Mouse (Mus musculus): ENCODE measurements around the gene Peg12. TPM values are rescaled to one million over a fixed set of nuclear protein-coding genes. Genes with fewer than 3 reads are reported as not detected.

The Peg12 gene
- polyA plus RNA-seq (2015; fragmentation: Nextera tagmentation; extraction: Ambion mirVana), result 29.3 and 31.5 TPM in 2 replicates

DNA sequence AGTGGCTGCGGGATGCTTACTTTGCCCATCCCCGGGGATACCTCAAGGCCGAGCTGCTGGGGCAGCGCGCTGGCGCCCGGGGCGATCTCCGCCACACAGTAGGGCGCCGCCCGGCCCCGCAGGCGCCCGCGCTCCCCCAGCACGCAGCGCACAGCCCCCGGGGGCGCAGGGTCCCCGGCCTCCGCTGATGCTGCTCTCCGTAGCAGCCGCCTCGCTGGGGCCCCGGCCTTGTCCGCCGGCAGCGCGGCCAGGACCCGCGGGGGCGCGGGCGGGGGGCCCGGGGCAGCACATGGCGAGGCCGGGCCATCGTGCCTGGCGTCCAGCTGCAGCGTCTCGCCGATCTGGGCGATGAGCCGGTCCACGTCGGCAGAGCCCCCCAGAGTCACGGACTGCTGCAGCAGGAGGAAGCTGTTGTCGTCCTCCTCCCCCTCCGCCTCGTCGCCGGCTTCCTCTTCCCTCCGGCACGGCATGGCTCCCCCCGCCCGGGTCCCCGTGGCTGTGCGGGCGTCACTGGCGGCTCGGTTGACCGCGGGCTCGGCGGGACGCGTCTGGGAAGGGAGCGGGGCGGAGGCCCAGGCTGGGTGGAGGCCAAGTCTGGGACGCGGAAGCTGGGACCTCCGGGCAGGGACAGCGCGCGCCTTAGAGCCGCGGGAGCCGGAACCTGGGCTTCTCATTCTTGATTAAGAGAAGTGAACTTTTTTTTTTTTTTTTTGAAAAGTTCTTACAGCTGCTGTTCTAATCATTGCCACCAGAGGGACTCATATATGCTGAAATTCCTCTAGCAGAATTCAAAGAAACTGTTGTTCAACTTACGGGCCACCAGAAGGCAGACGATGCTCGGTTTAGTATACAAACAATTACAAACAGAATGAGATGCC is at the start of gene Peg12:
Gene Peg12 (minus strand): TSS at position 633 of the 878 bp plus-strand sequence.
- no peaks in the 10 kb centered on the region for H3K4me1 ChIP-seq
- no peaks in the 10 kb centered on the region for H3K36me3 ChIP-seq
- peak within 1 kb of the TSS; percentile 61 for H3K4me2 ChIP-seq
- no peaks in the 10 kb centered on the region for H3K27me3 ChIP-seq
- H3K27ac ChIP-seq, result peak within 1 kb of the TSS; percentile 91
- H3K4me3 ChIP-seq, result peak within 1 kb of the TSS; percentile 60
- peak within 1 kb of the TSS; percentile 84 for H3K9ac ChIP-seq
- peak; percentile 72 for ATAC-seq (ENCODE audit: insufficient number of reproducible peaks, insufficient read depth, low FRiP score, low TSS enrichment, low read depth)
- peaks cover 4% of the 10 kb centered on the region; the same call in 1 of the 2 replicates for H3K9me3 ChIP-seq
- 21% methylated on average over 72 of the region's 82 CpGs for WGBS

DNA sequence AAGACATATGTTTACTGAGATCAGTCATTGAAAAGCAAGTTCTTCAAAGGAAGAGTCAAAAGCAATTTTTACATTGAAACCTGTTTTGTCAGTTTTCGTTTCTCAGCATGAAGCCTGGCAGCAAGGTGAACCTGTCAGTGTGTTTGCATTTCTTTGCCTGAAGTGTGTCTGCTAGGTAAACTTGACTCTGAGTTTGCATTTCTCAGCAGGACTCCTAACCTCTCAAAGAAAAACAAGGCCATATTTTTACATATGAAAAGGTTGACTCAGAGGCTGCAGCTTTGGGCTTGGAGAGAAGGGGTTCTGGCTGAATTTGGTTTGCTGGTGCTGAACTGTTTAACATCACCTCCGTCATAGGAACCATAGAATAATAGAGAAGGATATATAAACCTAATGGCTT is 21.8 kb upstream of the Peg12 start:
- H3K4me3 ChIP-seq, result no peak overlapping the region
- H3K36me3 ChIP-seq, result no peaks in the 10 kb centered on the region
- peaks cover 3% of the 10 kb centered on the region; the same call in 1 of the 2 replicates for H3K9me3 ChIP-seq
- no peaks in the 10 kb centered on the region for H3K27me3 ChIP-seq
- 24% methylated on average over 2 of the region's 2 CpGs for WGBS
- no peak overlapping the region for H3K27ac ChIP-seq
- no peak overlapping the region for H3K9ac ChIP-seq
- no peak overlapping the region for H3K4me2 ChIP-seq
- ATAC-seq (ENCODE audit: insufficient number of reproducible peaks, insufficient read depth, low FRiP score, low TSS enrichment, low read depth), result no peak
- H3K4me1 ChIP-seq, result no peaks in the 10 kb centered on the region

DNA sequence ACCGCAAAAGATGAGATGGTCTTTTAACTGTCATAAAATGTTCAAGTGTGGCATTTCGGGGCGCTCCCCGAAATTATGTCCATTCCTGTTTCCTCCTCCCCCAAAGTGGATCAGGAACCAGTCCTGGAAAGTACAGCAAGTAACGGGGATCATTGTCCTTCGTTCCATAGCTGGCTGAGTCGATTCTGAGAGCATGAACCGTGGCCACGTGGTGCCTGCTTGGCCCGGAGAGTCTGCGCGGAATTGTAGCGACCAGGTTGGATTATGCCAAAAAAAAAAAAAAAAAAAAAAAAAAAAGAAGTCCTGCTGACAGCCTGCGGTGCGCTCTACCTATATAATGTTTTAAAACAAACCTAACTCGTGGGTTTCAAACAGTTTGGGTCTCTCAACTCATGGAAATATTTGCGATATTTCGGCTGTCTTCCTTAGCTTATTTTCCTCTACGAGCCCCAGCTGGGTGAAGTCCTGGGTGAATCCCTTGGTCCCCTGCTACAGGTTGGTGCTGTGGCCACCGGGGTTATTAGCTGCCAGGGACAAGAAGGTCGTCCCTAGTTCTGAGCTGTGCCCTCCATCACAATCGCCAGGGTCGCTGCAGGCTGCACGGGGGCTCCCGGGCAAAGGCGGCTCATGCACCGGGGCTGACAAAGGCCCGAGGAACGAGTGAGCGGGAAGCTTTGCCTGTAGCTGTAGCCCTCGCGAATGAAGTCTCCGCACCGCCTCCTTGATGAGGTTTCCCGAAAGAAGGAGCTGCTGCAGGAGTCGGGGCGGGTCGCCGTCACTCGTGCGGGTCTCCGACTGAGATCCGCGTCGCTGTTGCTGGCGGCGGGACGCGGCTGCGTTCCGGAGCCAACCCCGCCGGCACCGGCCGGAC is 1.1 kb downstream of the Peg12 start:
- Histone ChIP-seq H3K4me2 (peak overlapping the region; percentile 61), H3K4me1 (no peaks in the 10 kb centered on the region), H3K36me3 (no peaks in the 10 kb centered on the region), H3K9ac (peak overlapping the region; percentile 84), H3K27me3 (no peaks in the 10 kb centered on the region), H3K4me3 (peak overlapping the region; percentile 60), H3K9me3 (peaks cover 4% of the 10 kb centered on the region; the same call in 1 of the 2 replicates), H3K27ac (peak overlapping the region; percentile 91)
- 30% methylated on average over 55 of the region's 55 CpGs for WGBS
- peak; percentile 43; the same call in 1 of the 2 replicates for ATAC-seq (ENCODE audit: insufficient number of reproducible peaks, insufficient read depth, low FRiP score, low TSS enrichment, low read depth)

DNA sequence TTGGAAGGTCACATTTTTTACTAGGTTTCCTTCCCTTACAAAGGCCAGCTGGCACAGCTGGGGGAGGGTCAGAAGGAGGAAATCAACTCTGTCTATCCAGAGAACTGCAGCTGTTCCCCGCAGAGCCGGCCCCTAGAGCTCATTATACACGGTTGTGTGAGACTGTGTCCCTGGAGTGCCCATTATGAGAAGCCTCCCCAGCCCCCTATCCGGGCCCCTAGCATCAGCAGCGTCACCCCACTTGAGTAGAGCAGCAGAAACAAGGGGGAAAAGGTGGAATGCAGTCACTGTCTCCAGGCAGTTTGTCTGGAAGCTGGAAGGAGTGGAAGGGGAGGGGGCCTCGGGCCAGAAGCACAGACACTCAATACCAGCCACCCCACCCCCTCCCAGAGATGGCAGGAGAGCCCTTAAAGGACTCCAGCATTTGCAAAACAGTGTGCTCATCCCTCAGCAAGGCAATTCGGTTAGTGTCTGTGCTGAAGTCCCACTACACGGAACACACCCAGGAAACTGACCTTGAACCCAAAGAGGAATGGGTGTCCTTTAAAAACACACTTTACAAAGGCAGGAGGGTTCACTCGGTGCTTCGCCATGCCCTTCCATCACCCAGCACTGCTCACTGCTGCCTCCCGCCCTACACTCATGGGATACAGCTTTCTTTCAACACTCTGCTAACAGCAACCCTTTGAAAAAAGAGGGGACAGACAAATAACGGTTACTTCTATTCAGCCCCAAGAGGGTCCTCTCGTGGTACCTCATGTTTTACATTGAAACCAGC is 1.9 kb downstream of the Peg12 start:
- H3K27me3 ChIP-seq, result no peaks in the 10 kb centered on the region
- WGBS, result 24% methylated on average over 13 of the region's 13 CpGs
- peak overlapping the region; percentile 60 for H3K4me3 ChIP-seq
- H3K27ac ChIP-seq, result peak overlapping the region; percentile 79
- no peaks in the 10 kb centered on the region for H3K4me1 ChIP-seq
- peak overlapping the region; percentile 62 for H3K9ac ChIP-seq
- H3K9me3 ChIP-seq, result peaks cover 4% of the 10 kb centered on the region; the same call in 1 of the 2 replicates
- peak overlapping the region; percentile 61 for H3K4me2 ChIP-seq
- no peaks in the 10 kb centered on the region for H3K36me3 ChIP-seq
- ATAC-seq (ENCODE audit: insufficient number of reproducible peaks, insufficient read depth, low FRiP score, low TSS enrichment, low read depth), result peak; percentile 22; the same call in 1 of the 2 replicates

DNA sequence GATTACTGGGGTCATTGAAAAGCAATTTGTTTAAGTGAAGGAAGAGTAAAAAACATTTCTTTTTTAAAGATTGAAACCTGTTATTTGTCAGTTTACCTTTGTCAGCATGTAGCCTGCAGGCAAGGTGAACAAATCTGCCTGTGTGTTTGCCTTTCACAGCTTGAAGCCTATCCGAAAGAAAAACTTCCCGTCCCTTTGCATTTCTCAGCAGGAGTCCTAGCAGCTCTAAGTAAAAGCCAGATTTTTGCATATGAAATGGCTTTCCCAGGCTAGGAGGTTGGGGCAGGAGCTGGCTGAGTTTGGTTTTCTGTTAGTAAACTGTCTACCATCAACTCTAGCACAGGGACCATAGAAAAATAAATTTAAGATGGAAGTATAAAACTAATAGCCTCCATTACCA is 12.0 kb downstream of the Peg12 start:
- Histone ChIP-seq H3K4me1 (no peaks in the 10 kb centered on the region), H3K27me3 (no peaks in the 10 kb centered on the region), H3K9ac (no peak overlapping the region), H3K27ac (no peak overlapping the region), H3K4me2 (no peak overlapping the region), H3K4me3 (no peak overlapping the region), H3K9me3 (no peaks in the 10 kb centered on the region), H3K36me3 (no peaks in the 10 kb centered on the region)
- WGBS, result 27% methylated on average over 2 of the region's 2 CpGs
- no peak for ATAC-seq (ENCODE audit: insufficient number of reproducible peaks, insufficient read depth, low FRiP score, low TSS enrichment, low read depth)

DNA sequence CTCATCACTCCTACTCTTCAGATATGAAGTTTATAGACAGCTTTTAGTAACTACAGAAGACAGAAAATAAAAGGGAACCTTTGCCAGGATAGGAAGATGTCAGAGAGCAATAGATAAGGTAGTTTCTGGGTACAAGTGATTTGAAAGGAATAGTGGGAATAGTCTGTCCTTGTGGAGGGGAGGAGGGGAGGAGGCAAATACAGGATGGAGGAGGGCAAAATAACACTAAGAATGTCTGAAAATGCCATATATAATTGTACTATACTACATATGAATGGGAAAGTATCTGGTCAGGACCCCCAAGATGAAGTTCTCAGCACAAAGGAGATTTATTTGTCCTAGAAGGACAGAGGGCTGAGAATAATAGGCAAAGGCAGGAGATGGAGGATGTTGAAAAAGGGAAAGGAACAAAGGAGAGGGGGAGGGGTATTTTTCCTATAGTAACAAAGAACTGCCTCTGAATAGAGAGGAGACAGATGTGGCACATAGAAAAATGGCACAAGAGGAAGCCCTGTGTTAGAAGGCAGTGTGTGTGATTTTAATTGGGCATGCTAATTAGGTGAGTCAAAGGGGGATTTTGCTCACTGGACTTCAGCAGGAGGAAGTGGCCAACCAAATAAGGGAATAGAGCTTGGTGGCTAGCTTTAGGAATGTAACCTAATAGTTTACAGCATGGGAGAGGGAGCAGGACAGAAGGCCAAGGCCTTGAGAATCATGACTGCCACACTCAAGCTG is 18.7 kb downstream of the Peg12 start:
- H3K4me2 ChIP-seq, result no peak overlapping the region
- no peaks in the 10 kb centered on the region for H3K4me1 ChIP-seq
- no peak overlapping the region for H3K9ac ChIP-seq
- H3K27me3 ChIP-seq, result no peaks in the 10 kb centered on the region
- H3K27ac ChIP-seq, result no peak overlapping the region
- no peaks in the 10 kb centered on the region for H3K36me3 ChIP-seq
- H3K4me3 ChIP-seq, result no peak overlapping the region
- no peaks in the 10 kb centered on the region for H3K9me3 ChIP-seq
- no peak for ATAC-seq (ENCODE audit: insufficient number of reproducible peaks, insufficient read depth, low FRiP score, low TSS enrichment, low read depth)

DNA sequence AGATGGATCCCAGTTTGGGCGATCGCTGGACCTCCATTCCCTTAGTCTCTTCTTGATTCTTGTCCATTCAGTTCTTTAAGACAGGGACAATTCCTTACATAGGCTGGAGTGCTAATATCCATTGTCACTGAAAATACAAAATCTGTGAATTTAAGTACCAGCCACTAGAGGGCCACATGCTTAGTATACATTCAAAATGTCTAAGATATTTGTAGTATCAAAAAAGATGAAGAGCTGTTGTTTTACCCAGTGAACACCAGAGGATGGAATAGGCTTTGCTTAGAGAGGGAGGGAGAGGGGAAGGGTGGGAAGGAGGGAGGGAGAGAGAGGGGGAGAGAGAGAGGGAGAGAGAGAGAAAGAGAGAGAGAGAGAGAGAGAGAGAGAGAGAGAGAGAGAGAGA is 27.9 kb downstream of the Peg12 start:
- WGBS, result 49% methylated on average over 2 of the region's 2 CpGs
- H3K27me3 ChIP-seq, result no peaks in the 10 kb centered on the region
- H3K27ac ChIP-seq, result no peak overlapping the region
- no peak overlapping the region for H3K4me2 ChIP-seq
- H3K36me3 ChIP-seq, result no peaks in the 10 kb centered on the region
- no peaks in the 10 kb centered on the region for H3K4me1 ChIP-seq
- no peaks in the 10 kb centered on the region for H3K9me3 ChIP-seq
- no peak overlapping the region for H3K9ac ChIP-seq
- H3K4me3 ChIP-seq, result no peak overlapping the region
- no peak for ATAC-seq (ENCODE audit: insufficient number of reproducible peaks, insufficient read depth, low FRiP score, low TSS enrichment, low read depth)

DNA sequence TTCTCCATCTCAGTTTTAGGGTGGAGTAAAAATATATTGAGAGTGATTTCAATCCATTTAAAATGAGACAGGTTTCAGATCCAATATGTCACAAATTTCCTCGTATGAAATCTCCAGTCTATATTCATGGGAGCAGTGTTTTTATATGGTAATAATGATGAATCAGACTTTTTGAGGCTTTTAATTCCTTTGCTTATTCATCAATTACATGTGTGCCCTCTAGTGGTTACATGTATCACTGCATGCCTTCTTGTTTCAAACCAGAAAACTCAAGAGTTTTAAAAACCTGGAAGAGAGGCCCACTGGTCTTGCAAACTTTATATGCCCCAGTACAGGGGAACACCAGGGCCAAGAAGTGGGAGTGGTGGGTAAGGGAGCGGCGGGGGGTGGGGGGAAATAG is 31.1 kb downstream of the Peg12 start:
- Histone ChIP-seq H3K4me2 (no peak overlapping the region), H3K27me3 (no peaks in the 10 kb centered on the region), H3K27ac (no peak overlapping the region), H3K36me3 (no peaks in the 10 kb centered on the region), H3K4me3 (no peak overlapping the region), H3K9me3 (no peaks in the 10 kb centered on the region), H3K4me1 (no peaks in the 10 kb centered on the region), H3K9ac (no peak overlapping the region)
- 26% methylated on average over 3 of the region's 3 CpGs for WGBS
- no peak for ATAC-seq (ENCODE audit: insufficient number of reproducible peaks, insufficient read depth, low FRiP score, low TSS enrichment, low read depth)

DNA sequence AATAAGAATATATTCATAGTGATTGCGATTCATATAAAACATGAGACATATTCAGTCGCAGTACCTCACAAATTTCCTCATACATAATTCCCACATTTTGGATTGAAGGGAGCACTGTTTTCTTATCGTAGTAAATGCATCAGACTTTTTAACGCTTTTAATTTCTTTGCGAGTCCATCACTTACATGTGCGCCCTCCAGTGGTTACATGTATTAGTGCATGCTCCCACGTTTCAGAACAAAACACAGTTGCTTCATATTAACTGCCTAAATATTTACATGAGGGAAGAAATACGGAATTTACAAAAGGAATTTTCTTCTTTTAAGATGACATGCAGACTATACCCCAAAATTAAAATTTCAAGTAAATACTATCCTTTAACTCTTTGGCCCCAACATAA is 36.0 kb downstream of the Peg12 start:
- Histone ChIP-seq H3K36me3 (no peaks in the 10 kb centered on the region), H3K9me3 (no peaks in the 10 kb centered on the region), H3K4me1 (no peaks in the 10 kb centered on the region), H3K9ac (no peak overlapping the region), H3K27ac (no peak overlapping the region), H3K27me3 (peaks cover 7% of the 10 kb centered on the region), H3K4me2 (no peak overlapping the region), H3K4me3 (no peak overlapping the region)
- WGBS, result 19% methylated on average over 8 of the region's 8 CpGs
- ATAC-seq (ENCODE audit: insufficient number of reproducible peaks, insufficient read depth, low FRiP score, low TSS enrichment, low read depth), result no peak

DNA sequence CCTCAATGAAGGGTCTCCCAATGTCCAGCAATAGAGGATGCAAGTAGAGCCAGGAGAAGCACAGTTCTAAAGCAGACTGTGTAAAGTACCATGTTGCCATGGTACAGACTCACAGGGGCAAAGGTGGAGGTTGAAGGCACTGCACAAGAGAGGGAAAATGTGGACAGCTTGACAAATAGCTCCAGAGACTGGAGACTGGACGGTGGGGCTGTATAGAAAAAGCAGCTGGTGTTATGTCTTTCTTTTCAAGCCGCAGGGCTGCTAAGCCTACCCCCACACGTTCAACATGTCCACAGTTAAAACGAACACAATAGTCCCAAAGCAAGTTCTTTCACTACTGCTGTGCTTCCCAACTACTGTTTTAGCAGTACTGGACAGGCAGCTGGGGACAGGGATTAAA is 41.1 kb downstream of the Peg12 start:
- Histone ChIP-seq H3K4me3 (no peak overlapping the region), H3K4me1 (peaks cover 9% of the 10 kb centered on the region), H3K27me3 (peaks cover 11% of the 10 kb centered on the region), H3K9ac (no peak overlapping the region), H3K4me2 (no peak overlapping the region), H3K36me3 (no peaks in the 10 kb centered on the region), H3K27ac (no peak overlapping the region), H3K9me3 (peaks cover 8% of the 10 kb centered on the region)
- WGBS, result 55% methylated on average over 4 of the region's 4 CpGs
- no peak for ATAC-seq (ENCODE audit: insufficient number of reproducible peaks, insufficient read depth, low FRiP score, low TSS enrichment, low read depth)
